Mouse (Mus musculus): Measurements from ENCODE around the gene Tlr6.
A peak's percentile ranks its signal among the peaks of the same experiment; 100 is the strongest.

Tlr6 gene

DNA sequence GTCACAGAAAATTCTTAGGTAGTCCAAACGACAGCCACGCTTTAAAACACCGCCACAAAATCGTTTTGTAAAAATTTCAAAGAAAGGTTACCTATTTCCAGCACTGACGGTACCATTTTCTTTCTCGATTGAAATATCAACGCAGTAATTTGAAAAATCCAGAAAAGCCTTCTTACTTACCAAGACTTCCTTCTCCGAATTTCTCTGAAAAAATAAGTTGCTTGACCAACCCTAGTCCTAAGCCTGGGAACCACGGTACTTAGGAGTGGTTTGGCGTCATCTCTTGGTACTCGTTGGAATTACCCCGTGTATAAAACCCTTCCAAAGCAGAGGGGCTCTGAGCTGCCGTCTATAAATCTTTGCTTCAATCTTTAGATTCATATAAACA is at the start of gene Tlr6:
TSS of gene Tlr6 (minus strand) at position 255 of the 388 bp plus-strand sequence.
- DNase-seq (ENCODE audit: low spot score in 2 of 2): peak; percentile 21 to 25

- no peak for DNase-seq (ENCODE audit: low spot score in 2 of 2)
Observed at GRCm38 (mm10) chr5:65006011-65006491, 46.2 kb upstream of the Tlr6 start.

- no peak for DNase-seq (ENCODE audit: low spot score in 2 of 2)
Observed at GRCm38 (mm10) chr5:65005251-65005650, 45.4 kb upstream of the Tlr6 start.

DNA sequence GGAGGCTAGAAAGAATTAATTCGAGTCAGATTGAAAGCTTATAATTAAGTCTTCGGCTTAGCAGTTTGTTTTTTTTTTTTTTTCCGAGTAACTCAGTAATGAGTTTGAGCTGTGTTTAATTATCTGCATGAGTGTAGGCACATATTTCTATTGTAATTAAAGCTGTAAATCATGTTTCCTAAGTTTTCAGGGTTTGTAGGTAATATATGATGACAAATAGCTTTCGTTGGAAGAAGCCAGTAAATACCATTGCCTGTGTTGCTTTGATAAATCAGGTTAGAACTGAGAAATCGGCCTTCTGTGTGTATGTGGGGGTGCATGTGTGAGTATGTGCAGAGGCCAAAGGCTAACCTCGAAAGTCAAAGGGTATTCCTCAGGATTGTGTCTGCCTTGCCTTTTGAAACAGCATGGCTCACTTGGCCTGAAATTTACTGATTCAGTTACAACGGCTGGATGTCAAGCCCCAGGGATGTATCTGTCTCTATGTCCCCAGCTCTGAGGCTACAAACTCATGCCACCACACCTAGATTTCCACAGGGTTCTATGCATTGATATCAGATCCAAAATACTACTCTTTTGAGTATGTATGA is 44.1 kb upstream of the Tlr6 start:
- DNase-seq (ENCODE audit: low spot score in 2 of 2): no peak

DNA sequence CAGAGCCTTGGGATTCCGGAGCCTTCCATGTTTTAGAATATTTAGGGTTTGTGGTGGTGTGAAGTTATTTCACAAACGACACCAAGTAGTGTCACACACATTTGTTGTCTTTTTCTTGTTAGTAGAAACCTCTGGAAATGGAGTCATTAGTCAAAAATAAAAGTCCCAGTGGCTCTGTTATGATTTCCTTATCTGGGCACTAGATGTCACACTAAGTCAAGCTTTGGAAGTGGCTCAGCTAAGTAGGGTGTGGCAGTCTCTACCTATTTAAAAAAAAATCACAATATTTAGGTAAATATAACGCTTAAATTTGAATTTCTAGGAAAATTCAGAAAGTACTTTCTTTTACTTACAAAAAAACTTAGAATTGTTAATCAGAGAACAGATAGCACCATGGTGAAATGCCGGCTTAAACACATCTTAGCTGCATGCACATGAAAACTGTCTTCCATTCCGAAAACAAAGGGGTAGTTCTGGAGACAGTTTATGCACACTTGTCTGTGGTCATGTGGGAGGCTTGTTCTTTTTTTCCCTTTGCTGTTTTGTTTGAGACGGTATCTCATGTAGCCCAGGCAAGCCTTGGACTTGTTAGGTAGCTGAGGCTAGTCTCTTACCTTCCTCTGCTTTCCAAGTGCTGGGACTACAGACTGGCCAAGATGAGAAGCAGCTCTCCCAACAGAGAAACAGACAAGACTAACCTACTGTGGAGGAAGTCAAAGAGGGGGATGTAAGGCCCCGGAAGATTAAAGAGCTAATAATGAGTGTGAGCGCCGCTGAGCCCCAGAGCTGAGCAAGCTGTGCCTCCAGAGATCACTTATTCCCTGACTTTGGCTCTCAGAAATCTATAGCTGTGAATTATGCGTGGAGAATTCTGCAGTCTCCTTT is 43.3 kb upstream of the Tlr6 start:
- DNase-seq (ENCODE audit: low spot score in 2 of 2): no peak

DNA sequence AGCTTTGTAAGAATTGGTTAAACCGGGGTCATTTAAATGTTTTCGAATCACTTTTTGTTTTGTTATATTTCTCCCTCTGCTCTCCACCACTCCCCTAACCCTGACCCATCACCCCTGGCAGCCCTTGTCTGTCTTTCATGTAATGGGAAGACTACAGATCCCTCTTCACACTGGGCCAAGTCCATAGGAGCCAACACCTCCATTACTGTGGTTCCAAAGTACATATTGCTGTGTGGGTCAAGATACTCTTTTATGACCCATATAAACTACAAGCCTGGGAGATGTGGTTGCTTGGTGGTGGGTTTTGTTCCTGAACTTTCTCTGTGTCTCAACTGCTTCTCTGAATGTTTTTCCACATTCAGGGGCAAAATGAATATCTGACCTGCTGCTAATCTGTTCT is 35.5 kb upstream of the Tlr6 start:
- no peak for DNase-seq (ENCODE audit: low spot score in 2 of 2)

DNA sequence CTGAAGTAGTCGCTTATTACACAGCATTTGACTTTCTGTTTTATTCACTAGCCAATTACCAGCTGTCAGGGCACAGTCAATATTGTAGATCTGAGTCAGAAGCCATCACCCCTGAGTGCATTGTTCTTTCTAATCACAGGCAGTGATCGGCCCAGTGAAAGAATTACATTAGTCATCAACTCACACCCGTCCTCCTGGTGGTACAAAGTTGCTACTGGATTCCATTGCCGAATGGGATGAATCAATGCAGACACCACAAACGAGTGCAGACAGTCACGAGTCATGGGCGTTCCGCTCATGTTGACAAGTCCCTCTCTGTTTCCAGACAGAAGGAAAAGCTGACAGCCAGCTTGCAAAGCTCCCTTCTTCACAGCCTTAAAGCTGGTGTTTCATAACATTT is 32.6 kb upstream of the Tlr6 start:
- peak in 1 of 2 experiments; percentile 9 for DNase-seq (ENCODE audit: low spot score in 2 of 2)

- DNase-seq (ENCODE audit: low spot score in 2 of 2): no peak
Observed at GRCm38 (mm10) chr5:64989940-64990339, 30.0 kb upstream of the Tlr6 start.

GRCm38 (mm10) chr5:64985971-64986370 is 26.1 kb upstream of the Tlr6 start:
- DNase-seq (ENCODE audit: low spot score in 2 of 2): no peak

GRCm38 (mm10) chr5:64977128-64977527 is 17.2 kb upstream of the Tlr6 start:
- DNase-seq (ENCODE audit: low spot score in 2 of 2): no peak

DNA sequence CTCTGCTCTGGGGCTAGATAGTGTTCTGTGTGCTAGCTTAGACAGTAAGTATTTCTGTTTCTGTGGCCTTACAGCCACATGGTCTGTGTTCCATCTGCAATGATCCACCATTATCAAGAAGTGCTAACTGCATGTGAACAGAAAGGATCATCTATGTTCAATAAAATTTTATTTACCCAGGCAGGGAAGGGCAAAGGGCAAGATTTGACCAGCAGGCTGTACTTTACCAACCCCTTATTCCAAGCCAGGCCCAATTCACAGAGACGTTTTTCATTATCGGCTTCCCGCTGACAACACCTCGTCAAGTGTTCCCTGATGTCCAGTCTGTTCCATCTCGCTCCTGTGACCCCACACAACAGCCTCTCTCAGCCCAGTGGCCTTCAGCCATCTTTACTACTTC is 15.2 kb upstream of the Tlr6 start:
- DNase-seq (ENCODE audit: low spot score in 2 of 2): no peak

- peak; percentile 70 to 80 for DNase-seq (ENCODE audit: low spot score in 2 of 2)
Observed at GRCm38 (mm10) chr5:64969861-64970771, 10.2 kb upstream of the Tlr6 start, which contains the start of gene Fam114a1. Fam114a1 (plus strand) TSS chr5:64970071.

- peak in 1 of 2 experiments; percentile 11 for DNase-seq (ENCODE audit: low spot score in 2 of 2)
Observed at GRCm38 (mm10) chr5:64968961-64969860, 9.3 kb upstream of the Tlr6 start.

DNA sequence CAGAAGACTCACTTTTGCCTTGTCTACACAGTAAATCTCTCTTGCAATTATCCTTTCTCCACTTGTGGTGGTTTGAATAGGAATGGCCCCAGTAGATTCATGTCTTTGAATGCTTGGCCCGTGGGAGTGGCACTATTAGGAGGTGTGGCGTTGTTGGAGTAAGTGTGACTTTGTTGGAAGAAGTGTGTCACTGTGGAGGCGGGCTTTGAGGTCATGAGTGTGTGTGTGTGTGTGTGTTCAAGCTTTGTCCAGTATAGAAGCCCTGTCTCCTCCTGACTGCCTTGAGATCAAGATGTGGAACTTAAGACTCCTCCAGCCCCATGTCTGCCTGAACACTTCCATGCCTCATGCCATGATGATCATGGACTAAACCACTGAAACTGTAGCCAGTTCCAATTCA is 3.8 kb upstream of the Tlr6 start:
- DNase-seq (ENCODE audit: low spot score in 2 of 2): no peak

- DNase-seq (ENCODE audit: low spot score in 2 of 2): no peak
Observed at GRCm38 (mm10) chr5:64963271-64963670, 3.4 kb upstream of the Tlr6 start.

- DNase-seq (ENCODE audit: low spot score in 2 of 2): no peak
Observed at GRCm38 (mm10) chr5:64960857-64961391, 1.0 kb upstream of the Tlr6 start.

DNA sequence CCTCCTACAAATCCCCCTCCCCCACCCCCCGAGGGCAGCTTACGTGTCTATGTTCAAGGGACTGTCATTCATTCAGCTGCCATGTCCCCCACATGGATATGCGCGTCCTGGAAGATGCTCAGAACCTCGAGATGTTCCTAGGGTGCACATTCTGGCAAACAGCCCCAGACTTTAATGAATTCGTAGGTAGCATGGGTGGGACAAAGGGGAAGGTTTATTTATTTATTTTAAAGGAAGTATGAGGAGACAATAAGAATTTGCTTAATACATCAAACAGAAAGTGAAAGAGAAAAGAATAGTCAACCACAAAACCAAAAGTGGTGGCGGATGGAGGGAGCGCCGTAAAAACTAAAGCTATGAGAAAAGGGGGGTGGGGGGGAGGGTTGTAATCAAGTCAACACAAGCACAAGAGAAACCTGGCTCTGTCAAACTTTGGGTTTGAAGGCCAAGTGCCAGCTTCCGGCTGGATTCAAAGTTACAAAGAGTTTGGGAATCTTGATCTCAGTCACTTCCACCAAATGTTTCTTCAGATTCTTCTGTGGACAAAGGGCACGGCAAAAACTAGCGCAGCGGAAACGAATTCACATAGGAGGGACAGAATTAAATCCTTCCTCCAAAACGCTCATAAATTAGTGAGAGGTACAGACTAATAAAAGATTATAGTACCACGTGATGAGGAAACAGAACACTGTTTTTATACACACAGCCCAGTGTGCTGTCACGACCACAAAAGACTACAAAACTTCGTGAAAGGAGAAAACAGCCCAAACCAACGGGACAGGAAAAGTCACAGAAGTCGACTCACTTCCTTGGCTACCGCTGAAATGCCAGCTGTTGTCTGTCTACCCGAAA is 680 bp downstream of the Tlr6 start:
- DNase-seq (ENCODE audit: low spot score in 2 of 2): no peak

DNA sequence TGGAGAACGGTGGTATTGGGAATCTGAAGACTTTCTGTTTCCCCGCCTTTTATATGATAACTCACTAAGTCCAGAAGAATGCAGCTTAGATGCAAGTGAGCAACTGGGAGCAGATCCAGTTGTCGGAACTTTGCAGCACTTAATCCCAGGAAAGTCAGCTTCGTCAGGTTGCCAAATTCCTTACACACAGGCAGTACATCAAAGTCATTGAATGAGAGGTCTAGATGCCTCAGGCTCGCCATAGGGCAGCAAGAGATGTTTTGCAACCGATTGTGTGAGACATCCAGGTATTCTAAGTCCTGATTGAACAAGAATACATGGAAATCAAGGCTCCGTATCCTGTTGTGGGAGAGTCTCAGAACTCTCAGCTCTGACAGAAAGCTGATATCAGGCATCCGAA is 5.0 kb downstream of the Tlr6 start:
- DNase-seq (ENCODE audit: low spot score in 2 of 2): no peak

- DNase-seq (ENCODE audit: low spot score in 2 of 2): no peak
Observed at GRCm38 (mm10) chr5:64951486-64951885, 8.4 kb downstream of the Tlr6 start.

- no peak for DNase-seq (ENCODE audit: low spot score in 2 of 2)
Observed at GRCm38 (mm10) chr5:64932775-64933174, 27.1 kb downstream of the Tlr6 start.

Measured in urinary bladder, adult 18-20 months (tissue).